Mouse (Mus musculus) gonadal fat pad, adult 2 months (tissue): ENCODE data around the gene Pcna. TPM values are rescaled to one million over a fixed set of nuclear protein-coding genes. Genes with fewer than 3 reads are reported as not detected.
"Not testable (repeated sequence)": the region's sequence is repeated elsewhere in the genome, so short reads cannot be mapped to it uniquely, and the experiment has no call there.

Experiments used
- DNase-seq: peaks from one replicate; pipeline ENCODE4 v3.0.0-alpha.2; 2012; ENCODE audit warnings: low read depth
- polyA plus RNA-seq: library from polyadenylated mRNA; depleted of rRNA; stranded (reverse); fragments of >200 nt; gene quantifications from 2 replicates; pipeline ENCODE4 v1.2.3, GENCODE M21; 2012; rRNA removed

Pcna gene
- 44.9 and 48.0 TPM in 2 replicates for polyA plus RNA-seq

- DNase-seq = peak; percentile 74
Measured at GRCm38 (mm10) chr2:132252542-132253528, at the start of gene Pcna. Gene Pcna (minus strand): TSS chr2:132253314.

GRCm38 (mm10) chr2:132301436-132301835 is 48.3 kb upstream of the Pcna start:
- DNase-seq = no peak

GRCm38 (mm10) chr2:132298250-132298649 is 45.1 kb upstream of the Pcna start:
- no peak for DNase-seq

GRCm38 (mm10) chr2:132293694-132294450 is 40.8 kb upstream of the Pcna start:
- DNase-seq = no peak

GRCm38 (mm10) chr2:132292083-132292482 is 39.0 kb upstream of the Pcna start:
- no peak for DNase-seq

- DNase-seq = no peak
Measured at GRCm38 (mm10) chr2:132291265-132291664, 38.2 kb upstream of the Pcna start.

- no peak for DNase-seq
Measured at GRCm38 (mm10) chr2:132290808-132291207, 37.7 kb upstream of the Pcna start.

- not testable (repeated sequence) for DNase-seq
Measured at GRCm38 (mm10) chr2:132289213-132289612, 36.1 kb upstream of the Pcna start.

GRCm38 (mm10) chr2:132286376-132287076 is 33.4 kb upstream of the Pcna start:
- DNase-seq = no peak

GRCm38 (mm10) chr2:132285722-132286121 is 32.6 kb upstream of the Pcna start:
- DNase-seq = not testable (repeated sequence)

GRCm38 (mm10) chr2:132284492-132285139 is 31.5 kb upstream of the Pcna start:
- DNase-seq = no peak

GRCm38 (mm10) chr2:132283236-132284070 is 30.3 kb upstream of the Pcna start:
- DNase-seq = no peak

GRCm38 (mm10) chr2:132282453-132283174 is 29.5 kb upstream of the Pcna start:
- DNase-seq = no peak

GRCm38 (mm10) chr2:132281560-132282452 is 28.7 kb upstream of the Pcna start:
- no peak for DNase-seq

- DNase-seq = no peak
Measured at GRCm38 (mm10) chr2:132280518-132281120, 27.5 kb upstream of the Pcna start.

GRCm38 (mm10) chr2:132279978-132280377 is 26.9 kb upstream of the Pcna start:
- DNase-seq = no peak

- DNase-seq = no peak
Measured at GRCm38 (mm10) chr2:132279336-132279882, 26.3 kb upstream of the Pcna start.

GRCm38 (mm10) chr2:132278273-132278853 is 25.2 kb upstream of the Pcna start:
- no peak for DNase-seq
